17 mouse cellular contexts compared by ENCODE assay signal in genomic region chr7:106761008-106761407, GRCm38 (mm10). TPM values are rescaled to one million over a fixed set of nuclear protein-coding genes. Genes with fewer than 3 reads are reported as not detected.
"Had no signal": no experiment of that assay in that cellular context is flagged by ENCODE, and none has a peak within 500 bp of the region (broad histone marks: within the 10 kb centered on the region; RNA-seq: fewer than 3 reads in every experiment).

No protein-coding gene starts in this region.

RNA-seq across cellular contexts. Expression of gene Olfr698, which starts 5.8 kb away (rescaled TPM):
- total RNA-seq: heart, postnatal 10 days; heart, postnatal 14 days; heart, postnatal 25 days; heart, postnatal 36 days; heart, postnatal 4 days; hematopoietic stem cell, adult 5-6 weeks; hindbrain, postnatal 0 days; layer of hippocampus, adult 18-20 months; layer of hippocampus, adult 2 months; layer of hippocampus, adult 8-10 months; layer of hippocampus, postnatal 10 days; layer of hippocampus, postnatal 14 days; layer of hippocampus, postnatal 25 days; layer of hippocampus, postnatal 36 days; left cerebral cortex, adult 18-20 months; left cerebral cortex, adult 2 months had no signal

RNA-seq across cellular contexts. Expression of gene Olfr697, which starts 18.8 kb away (rescaled TPM):
- total RNA-seq: heart, postnatal 10 days; heart, postnatal 14 days; heart, postnatal 25 days; heart, postnatal 36 days; heart, postnatal 4 days; hematopoietic stem cell, adult 5-6 weeks; hindbrain, postnatal 0 days; layer of hippocampus, adult 18-20 months; layer of hippocampus, adult 2 months; layer of hippocampus, adult 8-10 months; layer of hippocampus, postnatal 10 days; layer of hippocampus, postnatal 14 days; layer of hippocampus, postnatal 25 days; layer of hippocampus, postnatal 36 days; left cerebral cortex, adult 18-20 months; left cerebral cortex, adult 2 months; left cerebral cortex, adult 8-10 months had no signal

RNA-seq across cellular contexts. Expression of gene Olfr699, which starts 32.0 kb away (rescaled TPM):
- total RNA-seq: heart, postnatal 10 days; heart, postnatal 14 days; heart, postnatal 25 days; heart, postnatal 36 days; heart, postnatal 4 days; hematopoietic stem cell, adult 5-6 weeks; hindbrain, postnatal 0 days; layer of hippocampus, adult 18-20 months; layer of hippocampus, adult 2 months; layer of hippocampus, adult 8-10 months; layer of hippocampus, postnatal 10 days; layer of hippocampus, postnatal 14 days; layer of hippocampus, postnatal 25 days; layer of hippocampus, postnatal 36 days; left cerebral cortex, adult 18-20 months; left cerebral cortex, adult 2 months; left cerebral cortex, adult 8-10 months had no signal

RNA-seq across cellular contexts. Expression of gene Olfr695, which starts 44.8 kb away (rescaled TPM):
- total RNA-seq: heart, postnatal 10 days; heart, postnatal 14 days; heart, postnatal 25 days; heart, postnatal 36 days; heart, postnatal 4 days; hematopoietic stem cell, adult 5-6 weeks; hindbrain, postnatal 0 days; layer of hippocampus, adult 18-20 months; layer of hippocampus, adult 2 months; layer of hippocampus, adult 8-10 months; layer of hippocampus, postnatal 10 days; layer of hippocampus, postnatal 14 days; layer of hippocampus, postnatal 25 days; layer of hippocampus, postnatal 36 days; left cerebral cortex, adult 18-20 months; left cerebral cortex, adult 2 months; left cerebral cortex, adult 8-10 months had no signal

RNA-seq across cellular contexts. Expression of gene Olfr700, which starts 47.6 kb away (rescaled TPM):
- total RNA-seq: heart, postnatal 10 days; heart, postnatal 14 days; heart, postnatal 25 days; heart, postnatal 36 days; heart, postnatal 4 days; hematopoietic stem cell, adult 5-6 weeks; hindbrain, postnatal 0 days; layer of hippocampus, adult 18-20 months; layer of hippocampus, adult 2 months; layer of hippocampus, adult 8-10 months; layer of hippocampus, postnatal 10 days; layer of hippocampus, postnatal 14 days; layer of hippocampus, postnatal 25 days; layer of hippocampus, postnatal 36 days; left cerebral cortex, adult 18-20 months; left cerebral cortex, adult 2 months; left cerebral cortex, adult 8-10 months had no signal
